Mouse (Mus musculus) monocyte, adult 5-6 weeks (primary cell): Measurements from ENCODE around the gene Ctxn1. TPM values are rescaled to one million over a fixed set of nuclear protein-coding genes. Genes with fewer than 3 reads are reported as not detected.
A peak's percentile ranks its signal among the peaks of the same experiment; 100 is the strongest.

Experiments
- ATAC-seq: fragments of 153-309, 156-312 bp; replicated peaks from 2 replicates; pipeline ENCODE4 v1.8.0; 2017; ENCODE audit warnings: mild to moderate bottlenecking; ENCODE audit not compliant: low TSS enrichment, insufficient number of reproducible peaks, severe bottlenecking, poor library complexity, low FRiP score
- total RNA-seq: library from RNA; stranded (forward); fragments of 200-1000, 200-491, 200-594 nt; gene quantifications from 3 replicates; pipeline ENCODE4 v1.2.3, GENCODE M21; 2017

The Ctxn1 gene
- total RNA-seq, 1 experiment from 2014 or later, result 0.29 TPM

DNA sequence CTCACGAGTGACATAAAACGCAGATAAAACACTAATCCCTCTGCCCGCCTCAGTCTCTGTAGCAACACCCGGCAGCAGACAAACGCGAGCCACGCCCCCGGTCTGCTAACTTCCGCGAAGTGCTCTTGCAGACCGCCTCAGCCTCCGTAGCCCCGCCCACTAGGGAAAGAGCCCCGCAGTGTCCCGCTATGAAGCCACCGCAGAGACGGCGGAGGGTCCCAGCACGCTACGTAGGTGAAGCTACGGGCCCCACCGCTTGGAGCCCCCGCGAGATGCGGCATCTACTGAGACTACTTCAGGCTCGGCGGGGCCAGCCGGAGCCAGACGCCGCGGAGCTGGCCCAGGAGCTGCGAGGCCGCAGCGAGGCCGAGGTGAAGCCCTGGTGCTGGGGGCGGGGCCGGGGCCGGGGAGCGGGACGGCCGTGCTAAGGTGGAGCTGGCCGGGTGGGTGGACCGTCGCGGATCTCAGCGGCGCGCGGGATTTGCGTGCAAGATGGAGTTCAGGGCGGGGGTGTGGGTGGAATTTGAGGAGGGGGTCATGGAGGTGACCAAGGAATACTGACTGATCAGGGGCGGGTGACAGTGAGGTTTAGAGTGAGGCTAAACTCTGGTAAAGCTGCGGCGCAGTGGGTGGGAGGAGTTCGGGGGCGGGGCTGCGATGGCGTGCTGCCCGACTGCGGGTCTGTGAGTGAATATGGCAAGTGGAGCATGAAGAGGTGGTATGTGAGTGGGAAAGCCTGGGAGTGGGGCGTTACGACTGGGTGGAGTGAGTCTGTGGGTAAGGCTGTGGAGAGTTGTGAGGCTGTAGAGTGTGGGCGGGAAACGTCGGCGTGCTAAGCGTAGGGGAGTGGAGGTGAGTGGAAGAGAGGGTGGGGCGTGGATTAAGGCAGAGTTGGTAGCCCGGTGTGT is 5.9 kb downstream of the Ctxn1 start, which contains the start of gene Snapc2:
Snapc2 (plus strand) TSS at position 147 of the 908 bp plus-strand sequence.
- peak; percentile 79 for ATAC-seq

- no peak for ATAC-seq
Observed at GRCm38 (mm10) chr8:4252116-4252760, 6.8 kb downstream of the Ctxn1 start.

DNA sequence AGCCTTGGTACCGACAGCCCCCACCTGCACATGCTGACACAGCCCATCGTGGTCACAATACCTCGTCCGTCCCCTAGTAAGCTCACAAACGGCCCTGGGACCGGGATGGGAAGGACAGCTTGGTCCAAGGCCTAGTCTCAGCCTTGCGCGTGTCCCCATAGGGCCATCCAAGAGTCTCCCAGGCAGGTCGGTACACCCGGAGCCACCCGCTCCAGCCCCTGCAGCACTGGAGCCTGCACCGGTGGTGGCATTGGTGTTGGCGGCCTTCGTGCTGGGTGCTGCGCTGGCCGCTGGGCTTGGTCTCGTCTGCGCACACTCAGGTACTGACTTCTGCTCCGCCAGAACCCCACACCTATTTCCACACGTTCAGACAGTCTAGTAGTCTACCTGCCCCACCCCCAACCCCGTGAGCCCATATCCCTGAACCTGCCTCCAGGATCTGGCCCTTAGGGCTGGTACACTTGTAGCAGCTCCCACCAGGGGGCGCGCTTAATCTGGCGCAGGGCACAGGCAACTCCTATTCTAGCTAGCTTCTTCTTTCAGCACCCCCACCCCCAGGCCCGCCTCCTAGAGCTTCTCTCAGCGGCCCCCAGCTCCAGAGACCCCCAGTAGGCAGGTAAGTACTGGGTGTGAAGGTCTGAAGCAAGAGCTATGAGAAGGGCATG is 8.6 kb downstream of the Ctxn1 start:
- peak; percentile 53 for ATAC-seq

DNA sequence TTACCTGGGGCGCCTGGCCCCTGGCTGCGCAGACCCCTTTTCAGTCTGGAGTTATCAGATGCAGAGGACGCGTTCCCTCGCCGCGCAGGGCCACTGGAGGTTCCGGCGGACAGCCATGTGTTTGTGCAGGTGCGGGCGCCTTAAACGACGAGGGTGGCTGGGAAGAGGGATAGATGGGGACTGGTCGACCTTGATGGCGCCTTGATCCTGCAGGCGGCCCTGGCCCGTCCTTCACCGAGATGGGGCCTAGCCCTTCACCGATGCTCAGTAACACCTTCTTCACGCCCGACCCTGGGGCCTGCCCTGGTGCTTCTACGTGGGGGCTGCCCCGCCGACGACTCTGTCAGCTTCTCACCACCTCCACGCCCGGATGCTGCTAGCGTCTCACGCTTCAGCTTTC is 9.9 kb downstream of the Ctxn1 start:
- ATAC-seq, result no peak

DNA sequence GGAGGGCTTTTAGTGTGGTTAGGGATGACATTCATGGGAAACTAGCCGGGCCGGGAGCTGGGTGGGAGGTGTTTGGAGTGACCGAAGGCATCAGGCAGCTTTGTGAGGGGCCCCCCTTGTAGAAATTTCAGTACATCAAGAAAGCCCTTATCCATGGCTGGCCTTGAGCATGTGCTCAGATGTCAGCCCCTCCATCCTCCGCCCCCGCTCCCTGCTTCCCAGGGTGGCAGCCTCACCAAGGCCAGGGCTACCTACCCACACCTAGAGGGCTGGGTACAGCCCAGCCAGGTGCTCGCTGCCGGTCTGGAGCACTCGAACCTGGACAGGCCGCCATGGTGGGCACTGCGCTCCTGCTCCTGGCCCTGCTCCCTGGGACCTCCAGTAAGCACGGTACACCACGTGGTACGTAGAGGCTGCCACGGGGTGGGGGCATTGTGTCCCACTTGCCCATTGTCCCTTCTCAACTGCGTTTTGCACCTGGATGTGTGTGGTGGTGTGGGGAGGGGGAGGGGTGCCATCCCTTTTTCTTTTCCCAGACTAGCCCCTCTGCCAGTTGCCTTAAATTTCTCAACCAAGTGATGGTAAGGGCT is 11.0 kb downstream of the Ctxn1 start, which contains the start of gene Tgfbr3l:
Tgfbr3l (plus strand) TSS at position 264 of the 590 bp plus-strand sequence.
- no peak for ATAC-seq

GRCm38 (mm10) chr8:4247241-4247640 is 11.8 kb downstream of the Ctxn1 start:
- no peak for ATAC-seq

DNA sequence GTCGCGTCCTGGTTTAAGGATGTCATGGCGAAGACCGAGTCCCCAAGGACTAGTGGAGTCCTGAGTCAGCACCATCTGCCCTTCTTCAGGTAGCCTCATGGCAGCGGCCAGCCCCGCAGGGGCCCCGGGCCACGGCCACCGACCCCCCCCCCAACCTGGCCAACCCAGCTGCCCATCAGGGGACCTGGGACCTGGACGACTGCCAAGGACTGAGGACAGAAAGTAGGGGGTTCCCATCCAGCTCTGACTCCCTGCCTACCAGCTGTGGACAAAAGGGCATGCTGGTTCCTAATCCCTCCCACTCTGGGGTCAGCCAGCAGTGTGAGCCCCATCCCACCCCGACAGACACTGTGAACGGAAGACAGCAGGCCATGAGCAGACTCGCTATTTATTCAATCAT is 13.3 kb downstream of the Ctxn1 start:
- ATAC-seq, result no peak

DNA sequence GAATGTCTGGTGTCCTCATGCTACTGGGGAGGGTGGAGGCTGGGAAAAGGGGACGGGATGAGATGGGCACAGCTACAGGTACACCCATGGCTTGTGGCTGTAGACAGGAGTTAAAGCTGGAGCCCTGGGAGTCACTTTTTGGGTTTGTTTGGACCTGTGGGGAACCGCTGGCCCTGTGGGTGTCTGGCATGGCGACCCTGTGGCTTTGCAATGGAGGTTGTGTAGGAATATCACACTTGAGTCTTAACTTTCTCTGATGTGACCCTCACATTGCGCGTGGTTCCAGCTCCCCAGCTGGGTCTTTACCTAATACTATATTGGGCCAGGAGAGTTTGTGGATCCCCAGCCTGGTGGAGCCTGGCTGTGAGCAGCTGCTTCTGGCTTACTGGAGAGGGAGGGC is 14.0 kb downstream of the Ctxn1 start:
- no peak for ATAC-seq

DNA sequence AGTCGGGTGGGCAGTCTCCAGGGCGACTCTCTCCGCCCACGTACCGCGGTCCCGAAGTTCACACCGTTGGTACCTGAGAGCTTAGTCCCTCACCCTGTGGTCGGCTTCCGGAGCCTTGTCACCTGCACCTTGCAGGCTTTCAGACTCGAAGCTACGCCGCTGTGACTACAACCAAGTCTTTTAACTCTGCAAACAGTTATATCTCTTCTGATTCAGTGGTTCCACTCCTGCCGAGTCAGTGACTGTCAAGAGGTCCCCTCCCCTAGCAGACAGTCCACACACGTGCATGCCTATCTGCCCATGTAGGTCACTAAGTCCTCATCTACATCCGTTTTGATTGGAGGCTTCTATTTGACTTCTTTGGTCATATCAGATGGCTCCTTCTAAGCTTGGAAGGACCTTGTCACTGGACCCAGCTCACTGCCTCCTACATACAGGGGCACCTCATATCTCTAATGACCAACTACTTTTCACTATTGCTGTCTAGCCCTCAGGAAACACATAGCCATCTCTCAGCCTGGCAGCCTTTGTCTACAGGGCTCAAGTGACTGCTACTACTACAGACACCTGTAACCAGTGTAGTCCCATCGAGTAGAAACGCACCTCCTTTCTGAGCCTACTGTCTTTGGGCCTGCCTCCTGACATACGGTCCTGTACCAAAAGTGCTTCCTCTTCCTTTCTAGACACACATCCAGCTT is 19.7 kb downstream of the Ctxn1 start:
- no peak; the same call in 1 of the 2 replicates for ATAC-seq

- ATAC-seq, result peak; percentile 85
Observed at GRCm38 (mm10) chr8:4238434-4239192, 20.5 kb downstream of the Ctxn1 start, which contains the start of the genes Map2k7 and Gm49320. Gene Map2k7, plus strand, starts transcription at chr8:4238740. Gene Gm49320, plus strand, starts transcription at chr8:4238865.

DNA sequence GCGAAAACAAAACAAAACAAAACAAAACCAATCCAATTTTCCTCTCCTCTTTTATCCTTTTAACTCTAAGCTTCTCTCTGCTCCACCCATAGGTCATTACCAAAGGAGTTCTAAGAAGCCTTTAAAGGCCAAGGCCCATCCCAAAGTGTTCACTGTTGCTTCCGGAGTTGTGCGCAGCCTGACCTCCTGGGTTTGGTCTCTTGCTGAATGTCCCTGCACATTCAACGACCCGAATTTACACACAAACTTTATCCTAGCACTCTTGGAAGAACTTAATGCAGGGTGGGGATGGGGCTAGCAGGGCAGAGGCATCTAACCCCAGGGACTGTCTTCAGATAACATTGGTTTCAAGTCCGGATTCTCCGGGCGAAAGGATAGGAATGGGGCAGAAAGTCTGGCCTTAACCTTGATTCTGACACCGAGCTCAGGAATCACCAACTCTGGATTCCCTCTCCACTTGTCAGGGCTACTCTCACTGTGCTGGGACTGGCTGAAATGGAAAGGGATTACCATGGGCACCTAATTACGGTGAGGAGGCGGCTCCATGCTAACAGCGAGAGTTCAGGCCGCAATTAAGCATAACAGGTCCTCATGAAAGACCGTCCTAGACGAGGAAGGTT is 21.1 kb downstream of the Ctxn1 start:
- peak; percentile 1; the same call in 1 of the 2 replicates for ATAC-seq

DNA sequence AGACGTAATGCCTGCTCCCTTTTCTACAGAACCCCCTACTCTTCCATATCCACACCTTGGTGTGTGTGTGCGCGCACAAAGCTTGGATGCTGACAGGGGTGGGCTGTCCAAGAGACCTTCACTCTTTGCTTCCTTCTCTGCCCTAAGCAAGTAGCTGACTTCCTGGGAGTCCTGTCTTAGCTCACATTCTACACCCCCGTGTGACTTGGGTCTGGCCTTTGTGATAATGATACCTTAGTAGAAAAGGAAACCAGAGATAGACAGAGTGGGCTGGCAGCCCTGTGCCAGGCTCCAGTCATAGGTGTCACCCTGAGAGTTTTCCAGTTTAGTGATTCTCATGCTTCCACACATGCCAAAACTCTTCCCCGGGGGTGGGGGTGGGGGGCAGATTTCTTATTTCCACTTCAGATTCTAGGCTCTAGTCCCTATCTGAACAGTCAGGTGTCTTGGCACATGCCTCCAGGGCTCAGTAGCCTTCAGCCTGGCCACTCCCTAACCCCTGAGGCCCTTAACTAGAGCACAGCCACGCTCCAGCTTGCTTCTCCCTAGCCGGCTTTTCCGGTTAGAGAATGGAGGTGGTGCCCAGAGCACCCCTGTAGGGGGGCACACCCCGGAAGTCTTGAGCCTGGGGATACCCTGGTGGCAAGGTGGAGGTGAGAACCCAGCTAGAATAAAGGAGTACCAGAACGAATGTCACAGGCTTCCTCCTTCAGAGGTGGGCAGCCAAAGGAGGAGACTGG is 28.3 kb downstream of the Ctxn1 start:
- no peak for ATAC-seq

GRCm38 (mm10) chr8:4229784-4230183 is 29.3 kb downstream of the Ctxn1 start:
- ATAC-seq, result no peak

GRCm38 (mm10) chr8:4227919-4228318 is 31.2 kb downstream of the Ctxn1 start:
- no peak for ATAC-seq

DNA sequence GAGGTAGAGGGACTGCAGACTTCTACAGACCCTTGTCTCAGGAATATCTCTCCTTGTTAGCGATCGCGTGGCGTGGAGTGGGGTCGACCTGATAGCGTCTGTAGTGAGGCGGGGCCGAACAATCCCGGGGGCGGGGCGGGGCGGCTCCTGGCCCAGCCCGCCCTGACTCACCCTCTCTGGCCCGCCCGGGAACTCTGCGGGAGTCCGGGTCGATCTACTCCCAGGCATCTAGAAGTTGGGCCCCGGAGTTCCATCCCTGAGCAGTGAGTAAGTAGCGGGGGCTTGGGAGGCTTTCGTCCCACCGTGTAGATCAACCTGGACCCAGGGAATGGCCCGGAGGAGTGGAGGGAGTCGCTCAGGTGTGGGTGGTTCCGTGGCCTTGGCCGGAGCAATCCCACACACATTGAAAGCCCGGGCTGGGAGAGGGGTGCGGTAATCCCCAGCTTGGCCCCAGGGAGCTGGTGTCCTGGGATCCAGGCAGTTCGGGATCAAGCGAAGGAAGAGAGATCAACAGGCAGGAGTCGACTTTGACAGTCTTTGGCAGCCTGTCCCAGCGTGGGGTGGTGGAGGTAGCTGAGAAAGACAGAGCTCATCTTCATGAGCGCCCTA is 32.2 kb downstream of the Ctxn1 start, which contains the start of gene Lrrc8e:
Lrrc8e (plus strand) TSS at position 89 of the 609 bp plus-strand sequence.
- no peak for ATAC-seq

GRCm38 (mm10) chr8:4226323-4226722 is 32.8 kb downstream of the Ctxn1 start:
- ATAC-seq, result no peak
